Mouse (Mus musculus) megakaryocyte progenitor cell, adult 5-6 weeks (primary cell): ENCODE measurements at regions not wholly inside any gene's neighbourhood (a gene's known extent, or its start where the extent isn't known, plus 50 kb on each side); places are given as distances from the start of the nearest gene placed in this dataset.
A peak's percentile ranks its signal among the peaks of the same experiment; 100 is the strongest.

Experiments
- ATAC-seq: replicated peaks from 2 replicates; pipeline ENCODE4 v1.8.0; 2016; ENCODE audit warnings: mild to moderate bottlenecking, moderate TSS enrichment, inconsistent platforms; ENCODE audit not compliant: poor library complexity

DNA sequence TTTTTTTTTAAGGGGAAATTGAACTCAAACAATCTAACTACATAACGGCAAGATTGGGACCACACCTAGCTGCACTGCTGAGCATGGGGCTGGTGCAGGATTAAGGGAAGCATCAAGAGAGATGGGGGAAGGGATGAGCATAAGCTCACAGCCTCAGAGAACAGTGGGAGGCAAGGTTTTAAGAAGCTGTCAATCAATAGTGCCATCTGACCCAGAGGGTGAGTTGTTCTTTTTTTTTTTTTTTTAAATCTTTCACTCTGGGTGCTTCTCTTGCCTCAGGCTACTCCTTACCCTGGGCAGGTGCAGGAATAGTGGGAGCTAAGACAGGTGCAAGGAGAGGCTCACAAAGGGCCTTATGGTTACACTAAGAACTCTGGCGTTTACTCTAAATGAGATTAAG lies 176.9 kb upstream of the Klf7 start:
- no peak for ATAC-seq

DNA sequence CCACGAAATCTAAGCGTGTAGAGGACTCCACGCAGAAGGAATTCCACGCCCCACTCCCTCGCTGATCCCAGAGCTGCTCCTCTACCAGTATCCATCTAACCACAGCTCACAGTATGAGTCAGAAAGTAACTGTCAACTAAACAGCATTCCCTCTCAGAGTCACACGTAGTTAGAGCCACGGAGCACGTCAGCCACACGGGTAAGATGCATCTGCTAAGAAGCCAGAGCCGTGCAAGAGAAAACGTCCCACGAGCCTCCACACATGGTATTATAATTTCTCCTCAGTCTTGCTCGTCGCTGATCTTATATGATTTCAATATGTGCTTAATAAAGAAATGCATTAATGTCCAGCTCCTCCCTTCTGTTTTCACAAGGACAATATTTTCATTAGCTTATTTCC lies 176.1 kb upstream of the Klf7 start:
- no peak for ATAC-seq

DNA sequence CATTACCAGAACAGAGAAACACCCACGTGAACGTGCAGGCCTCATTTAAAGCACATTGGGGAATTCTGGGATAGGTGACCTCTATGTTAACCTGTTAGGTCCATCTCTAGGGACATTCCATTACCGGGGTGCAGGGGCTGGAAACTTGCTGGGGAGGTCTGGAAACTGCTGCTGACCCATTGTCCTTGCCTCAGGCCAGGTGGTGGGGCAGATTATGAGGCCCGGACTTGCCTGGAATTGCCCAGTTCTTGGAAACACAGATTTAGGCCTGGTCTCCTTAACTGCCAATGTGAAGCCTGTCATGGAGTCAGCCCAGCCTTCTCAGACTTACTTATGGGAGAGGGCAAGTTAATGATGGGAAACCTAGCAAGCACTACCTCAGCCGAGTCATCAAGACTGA lies 175.3 kb upstream of the Klf7 start:
- ATAC-seq: no peak

DNA sequence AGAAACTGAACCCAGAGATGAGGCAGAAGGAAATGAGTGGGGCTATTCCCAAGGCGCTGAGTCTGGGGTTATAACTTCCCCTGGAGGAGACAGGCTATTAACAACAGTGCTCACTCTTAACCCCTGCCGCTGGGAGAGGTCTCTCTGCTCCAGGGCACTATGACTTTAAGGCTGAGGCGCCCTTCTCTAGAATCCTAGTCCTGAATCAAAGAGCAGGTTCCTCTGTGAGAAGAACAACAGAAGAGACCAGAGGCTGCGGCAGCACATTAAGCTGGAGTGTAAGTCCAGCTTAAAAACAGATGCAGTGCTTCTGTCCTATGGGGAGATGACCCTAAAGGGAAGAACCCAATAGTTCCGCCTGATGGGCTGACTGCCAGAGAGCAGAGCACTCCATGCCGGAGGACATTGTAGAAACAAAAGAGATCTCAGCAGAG lies 173.4 kb upstream of the Klf7 start:
- ATAC-seq: peak; percentile 57

DNA sequence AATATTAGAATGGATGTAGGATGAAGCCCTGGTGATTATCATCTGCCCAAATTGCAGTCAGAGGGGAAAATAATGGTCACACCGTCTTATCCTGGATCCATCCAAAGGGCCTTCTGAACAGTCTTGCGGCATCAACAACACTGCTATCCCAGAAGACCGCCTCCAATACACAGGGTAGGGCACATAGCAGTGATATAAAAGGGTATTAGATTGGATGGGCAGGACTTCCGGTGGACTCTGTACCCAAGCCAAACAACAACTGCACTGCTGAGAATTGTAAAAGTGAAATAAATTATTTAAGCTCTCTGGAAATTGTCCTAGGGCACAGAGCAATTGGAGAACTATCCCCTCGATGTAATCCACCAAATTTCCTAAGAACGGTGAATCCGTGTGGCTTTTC lies 173.0 kb upstream of the Klf7 start:
- ATAC-seq: no peak; the same call in 1 of the 2 replicates

DNA sequence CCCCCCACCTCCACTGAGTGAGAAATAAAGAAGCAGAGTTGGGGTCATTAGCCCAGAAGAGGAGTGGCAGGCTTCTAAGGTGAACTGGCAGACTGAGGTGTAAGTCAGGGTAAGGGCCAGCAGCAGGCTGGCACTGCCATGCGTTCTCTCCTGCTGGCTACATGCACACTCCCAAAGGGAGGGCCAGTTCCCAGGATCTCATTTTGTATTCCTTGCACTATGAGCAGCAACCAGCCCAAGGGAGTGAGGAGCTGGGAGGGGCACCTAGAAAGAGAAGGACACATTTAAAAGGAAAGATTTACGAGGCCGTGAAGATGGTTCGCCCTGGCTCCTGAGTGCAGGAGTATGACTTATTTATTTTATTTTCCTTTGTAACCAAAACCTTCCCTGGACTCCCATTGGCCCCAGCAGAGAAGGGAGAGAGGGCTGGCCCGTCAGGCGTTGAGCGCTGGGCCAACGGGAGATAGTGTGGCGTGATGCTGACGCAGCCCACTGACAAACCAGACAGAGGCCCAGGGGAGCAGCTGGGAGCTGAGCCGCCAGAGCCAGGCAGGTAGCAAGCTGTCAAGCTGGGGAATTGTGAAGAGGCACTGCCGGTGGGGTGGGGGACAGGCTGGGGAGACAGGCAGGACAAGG lies 166.8 kb upstream of the Klf7 start:
- ATAC-seq: no peak

DNA sequence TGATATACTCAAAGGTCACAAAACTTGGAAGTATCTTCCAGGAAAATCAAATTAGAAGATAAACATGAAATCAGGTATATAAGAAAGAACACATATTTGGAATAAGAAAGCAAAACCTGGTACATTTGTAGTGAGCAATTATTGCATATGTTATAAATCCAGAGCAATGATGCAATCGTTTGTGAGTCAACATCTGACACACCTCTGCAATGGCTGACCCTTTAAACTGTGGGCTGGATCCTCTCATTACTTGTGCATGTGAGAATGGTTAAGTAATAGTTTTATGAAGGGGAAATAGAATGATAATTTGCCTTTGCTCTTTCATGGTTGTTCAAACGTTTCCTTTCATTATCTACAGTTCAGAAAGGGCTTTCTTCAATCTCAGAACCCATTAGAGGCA lies 165.0 kb upstream of the Klf7 start:
- no peak for ATAC-seq

DNA sequence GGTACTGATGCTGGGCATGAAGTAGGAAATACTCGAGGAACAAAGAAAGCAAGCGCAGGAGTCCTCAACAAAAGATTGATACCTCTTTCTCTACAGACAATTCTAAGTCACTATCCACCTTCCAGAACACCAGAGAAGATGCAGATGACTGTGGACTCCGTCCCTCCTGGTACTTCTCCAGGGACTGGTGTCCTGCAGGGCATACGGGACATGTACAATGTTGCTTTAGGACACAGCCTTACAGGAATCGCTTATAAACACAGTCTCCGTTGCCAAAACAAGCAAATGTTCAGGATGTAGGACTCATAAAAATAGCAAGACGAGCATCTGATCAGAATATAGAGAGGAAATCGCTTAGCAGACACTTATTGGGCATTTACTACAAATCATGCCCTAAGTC lies 162.6 kb upstream of the Klf7 start:
- no peak for ATAC-seq

DNA sequence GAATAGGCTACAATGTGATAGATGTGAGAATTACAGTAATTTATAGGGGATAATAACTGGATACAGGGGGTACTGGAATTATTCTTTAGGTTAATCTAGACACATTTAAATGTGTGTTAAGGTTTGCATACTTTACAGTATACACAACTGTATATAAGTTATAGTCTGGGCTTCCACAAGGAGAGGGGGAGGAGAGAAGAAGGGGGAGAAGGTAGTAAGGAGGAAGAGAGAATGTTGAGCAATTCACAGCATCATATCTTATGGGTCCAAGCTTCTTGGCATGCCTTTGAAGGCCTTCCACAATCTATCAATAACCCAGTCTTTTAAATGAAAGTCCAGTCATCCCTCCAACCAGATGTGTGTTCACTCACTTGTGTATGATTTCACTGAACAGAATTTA lies 153.8 kb upstream of the Klf7 start:
- ATAC-seq: no peak

DNA sequence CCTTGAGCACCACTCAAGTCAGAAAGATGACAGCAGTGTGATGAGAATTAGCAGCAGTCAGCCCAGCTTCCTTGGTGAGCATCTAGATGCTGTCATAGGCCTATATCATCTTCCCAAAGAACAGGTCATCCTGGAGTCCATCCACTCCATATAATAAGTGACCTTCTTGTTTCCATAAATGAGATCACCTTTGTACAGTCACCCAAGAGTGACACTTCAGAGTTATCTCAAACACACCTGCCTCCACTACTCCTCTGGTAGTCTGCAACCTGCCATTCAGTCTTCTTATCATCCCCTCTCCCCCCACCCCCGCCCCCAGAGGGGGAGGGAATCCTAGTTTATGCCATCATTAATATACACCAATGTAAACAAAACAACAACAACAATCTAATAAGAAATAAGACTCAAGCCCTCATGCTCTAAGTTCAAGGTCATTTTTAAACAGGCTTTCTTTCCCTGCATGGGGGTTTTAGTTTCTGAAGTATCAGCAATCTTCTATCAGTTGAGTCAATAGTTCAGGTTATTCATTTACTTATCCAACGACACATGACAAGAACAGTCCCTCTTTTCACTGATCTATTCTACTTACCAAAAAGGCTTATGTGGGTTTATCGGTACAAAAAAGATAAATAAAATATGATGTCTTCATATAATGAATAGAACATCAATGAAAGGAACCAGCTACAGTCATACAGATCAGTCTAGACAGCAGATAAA lies 153.2 kb upstream of the Klf7 start:
- no peak for ATAC-seq

DNA sequence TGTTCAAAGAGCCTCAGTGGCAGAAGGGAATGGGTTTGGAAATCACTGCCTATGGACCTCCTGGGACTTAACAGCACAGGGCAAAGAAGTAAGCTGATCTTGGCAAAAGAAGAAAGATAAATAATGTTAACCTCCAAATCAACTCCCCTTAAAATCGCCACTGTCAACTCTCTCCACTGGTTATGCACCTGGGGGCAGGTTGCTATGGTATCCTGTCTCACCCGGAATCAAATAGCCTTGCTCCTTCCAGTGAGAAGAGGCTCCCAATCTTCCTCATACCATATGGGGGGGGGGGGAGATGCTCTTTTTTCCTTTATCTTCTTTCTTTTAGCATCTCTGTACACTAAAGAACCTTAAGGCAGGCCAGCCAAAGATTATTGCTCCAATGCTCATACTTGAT lies 135.2 kb upstream of the Klf7 start:
- no peak for ATAC-seq

DNA sequence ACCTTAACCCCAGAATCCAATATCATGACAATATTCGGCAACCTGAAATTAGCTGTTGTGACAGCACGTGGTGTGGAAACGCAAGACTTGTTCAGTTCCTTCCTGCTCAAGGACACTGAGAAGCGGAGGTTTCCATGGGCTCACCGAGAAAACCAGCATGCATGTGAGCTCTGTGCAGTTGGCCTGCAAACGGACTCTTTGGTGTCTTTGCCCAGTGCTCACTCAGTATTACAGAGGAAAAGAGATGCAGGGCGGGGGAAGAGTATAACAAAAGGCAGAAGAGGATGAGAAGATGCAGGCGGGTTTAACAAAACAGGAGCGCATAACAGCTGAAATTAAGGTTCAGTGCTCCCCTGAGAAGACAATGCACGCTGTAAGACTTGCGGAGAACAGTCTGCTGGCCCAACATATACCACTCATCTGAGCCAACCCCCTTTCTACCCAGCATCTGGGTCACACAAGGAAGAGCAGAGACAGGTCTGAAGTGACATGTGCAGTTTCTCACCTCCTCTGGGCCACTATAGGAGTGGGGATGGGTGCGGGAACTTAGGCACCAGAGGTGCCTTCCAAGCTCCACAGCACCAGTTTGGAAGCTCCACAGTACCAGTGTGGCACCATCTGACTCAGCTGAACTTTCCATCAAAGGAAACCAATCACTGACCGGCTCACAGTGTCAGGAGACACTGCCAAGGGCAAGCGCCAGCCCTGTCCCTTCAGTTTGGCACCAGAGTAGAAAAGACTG lies 133.6 kb upstream of the Klf7 start:
- no peak for ATAC-seq

DNA sequence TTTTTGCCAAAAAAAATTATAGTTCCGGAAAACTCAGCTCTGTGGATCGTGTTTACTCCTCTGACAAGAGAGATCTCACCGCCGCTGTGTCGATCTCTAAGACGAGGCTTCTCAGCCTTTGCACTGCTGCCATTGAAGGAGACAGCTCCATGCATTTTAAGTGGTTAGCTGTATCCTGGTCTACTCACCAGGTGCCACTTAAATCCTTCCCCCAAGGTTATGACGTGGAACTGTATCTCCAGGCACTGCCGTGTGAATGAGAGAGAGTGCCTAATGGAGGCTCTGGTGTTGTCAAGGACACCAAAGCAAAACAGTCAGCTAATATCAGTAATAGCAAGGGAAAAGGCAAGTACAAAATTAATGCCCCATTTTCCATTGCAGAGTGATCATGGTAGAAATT lies 132.6 kb upstream of the Klf7 start:
- no peak for ATAC-seq

DNA sequence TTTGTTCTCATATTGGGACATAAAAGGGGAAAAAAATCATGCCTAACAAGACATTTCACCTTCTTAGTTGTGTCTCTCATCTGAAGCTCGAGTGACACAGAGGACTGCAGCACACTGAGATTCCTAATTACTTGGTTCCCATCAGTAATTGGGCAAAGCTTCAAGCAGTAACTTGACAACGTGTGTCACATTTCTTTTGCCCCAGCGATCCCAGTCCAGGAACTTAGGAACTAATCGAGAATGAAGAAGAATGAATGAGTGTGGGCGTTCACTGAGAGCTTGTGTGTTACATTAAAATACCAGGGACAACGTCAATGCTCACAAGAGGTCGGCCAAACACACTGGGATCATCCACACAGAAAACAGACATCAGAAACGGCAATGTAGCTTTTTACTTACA lies 131.9 kb upstream of the Klf7 start:
- no peak for ATAC-seq

DNA sequence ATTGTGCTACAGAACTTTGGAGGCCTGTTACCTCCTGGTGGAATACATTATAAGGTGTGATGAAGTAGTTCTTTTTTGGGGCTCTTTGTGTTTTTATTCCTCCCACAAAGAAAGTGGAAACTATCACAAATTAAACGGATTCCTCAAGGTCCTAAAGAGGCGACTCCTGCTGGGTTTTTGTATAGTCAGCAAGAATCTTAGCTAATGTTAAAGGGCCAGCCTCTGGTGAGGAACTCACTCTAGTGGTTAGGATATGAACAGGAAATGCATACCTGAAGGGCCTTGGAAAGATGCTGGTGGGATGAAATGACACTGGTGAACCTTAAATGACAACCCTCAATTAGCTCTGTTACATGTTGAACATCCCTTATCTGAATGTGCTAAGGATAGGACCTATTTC lies 120.3 kb upstream of the Klf7 start:
- no peak for ATAC-seq

DNA sequence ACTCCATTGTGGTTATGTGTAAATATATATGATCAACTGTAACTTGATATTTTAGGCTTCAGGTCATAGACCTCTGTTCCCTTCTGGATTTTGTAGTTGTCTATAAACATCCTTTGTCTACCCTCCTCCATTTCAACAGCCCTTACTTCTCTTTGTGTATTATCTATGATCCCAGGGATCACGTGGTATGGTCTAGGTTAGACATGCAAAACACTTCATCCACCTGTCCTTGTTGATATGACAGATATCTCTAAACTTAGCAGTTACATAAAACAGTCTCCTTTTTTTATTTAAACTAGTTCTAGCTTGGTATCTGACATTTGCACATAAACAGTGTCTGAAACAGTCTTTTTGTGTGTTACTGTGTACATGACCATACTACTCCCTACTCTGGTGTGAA lies 107.6 kb upstream of the Klf7 start:
- peak; percentile 34; the same call in 1 of the 2 replicates for ATAC-seq

DNA sequence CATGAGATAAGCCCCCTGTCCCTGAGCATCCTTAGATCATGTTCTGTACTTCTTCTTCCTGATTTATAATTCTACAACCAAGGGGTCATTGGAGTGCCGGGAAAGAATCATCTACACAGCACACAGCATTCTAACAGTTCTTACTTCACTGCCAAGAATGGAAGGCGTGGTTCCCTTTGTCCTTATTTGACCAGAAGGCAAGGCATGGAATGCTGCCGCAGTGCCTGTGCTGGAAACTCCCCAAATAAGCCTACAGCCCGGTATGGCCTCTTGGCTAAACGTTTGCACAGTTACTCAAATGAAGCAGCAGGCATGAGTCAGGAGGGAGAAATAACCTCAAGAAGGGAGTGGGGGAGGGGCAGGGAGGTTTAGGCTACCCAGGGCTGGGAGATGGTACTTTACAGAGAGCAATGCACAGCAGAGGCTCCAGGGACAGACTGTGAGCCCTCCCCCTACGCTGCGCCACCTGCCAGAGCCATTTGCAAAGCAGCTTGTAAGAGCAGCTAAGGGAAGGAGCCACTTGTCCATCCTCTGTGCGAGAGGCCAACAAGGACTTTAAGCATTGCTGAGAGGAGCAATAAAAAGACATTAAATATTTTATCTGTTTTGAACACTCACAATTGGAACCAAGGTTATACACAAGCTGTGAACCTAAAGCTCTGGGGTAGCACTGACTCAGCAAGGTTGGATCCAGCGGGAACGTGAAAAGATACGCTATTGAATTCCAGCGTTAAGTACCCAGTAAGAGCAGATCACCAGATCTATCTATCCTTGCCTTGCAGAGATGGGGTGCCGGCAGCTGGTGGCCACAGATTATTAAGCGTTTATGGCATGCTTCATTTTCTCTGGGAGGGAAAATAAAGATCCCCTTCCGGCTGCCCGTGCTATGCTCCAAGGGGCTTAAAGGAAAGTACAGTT lies 104.2 kb upstream of the Klf7 start:
- 0 out of 2 replicates have a peak, but pooled peaks have one; percentile 8 for ATAC-seq

DNA sequence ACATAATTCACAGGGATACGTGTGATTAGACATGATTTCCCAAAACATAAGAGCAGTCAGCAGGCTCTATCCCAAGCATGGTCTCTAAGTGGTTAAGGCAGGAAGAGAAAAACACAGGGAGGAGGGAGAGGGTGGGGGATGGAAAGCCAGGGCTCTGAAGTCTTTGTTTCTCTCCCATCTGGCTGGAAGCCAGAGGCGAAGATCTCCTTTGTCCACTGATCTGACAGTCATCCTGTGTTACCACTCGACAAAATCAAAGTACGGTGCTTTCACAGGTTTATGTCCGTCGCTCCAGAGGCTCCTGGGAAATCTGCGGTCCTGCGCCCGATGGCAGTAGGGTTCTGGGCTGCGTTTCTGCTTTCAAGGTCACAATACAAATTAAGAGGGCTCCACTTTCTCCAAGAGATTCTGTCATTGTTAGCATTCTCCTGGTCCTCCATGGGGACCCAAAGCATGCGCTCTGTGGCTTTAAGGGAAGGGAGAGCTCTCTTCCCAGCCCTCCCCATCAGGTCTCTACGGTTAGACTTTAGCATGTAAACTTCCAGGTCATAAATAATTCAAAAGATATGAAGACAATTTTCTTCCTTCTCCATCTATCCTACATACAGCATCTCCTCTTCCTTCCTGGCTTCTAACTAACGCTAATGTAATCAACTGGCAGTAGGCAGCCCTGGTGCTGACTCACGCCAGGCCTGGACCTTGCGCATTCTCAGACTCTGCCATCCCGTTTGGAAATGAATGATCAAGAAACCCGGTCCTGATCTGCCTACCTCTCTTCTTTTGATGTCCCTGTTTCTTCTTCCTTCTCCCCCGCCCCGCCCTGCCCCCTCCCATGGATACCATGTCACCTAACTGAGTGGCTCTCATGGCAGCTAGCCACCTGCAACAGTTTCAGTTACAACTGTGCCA lies 102.0 kb upstream of the Klf7 start:
- no peak for ATAC-seq

DNA sequence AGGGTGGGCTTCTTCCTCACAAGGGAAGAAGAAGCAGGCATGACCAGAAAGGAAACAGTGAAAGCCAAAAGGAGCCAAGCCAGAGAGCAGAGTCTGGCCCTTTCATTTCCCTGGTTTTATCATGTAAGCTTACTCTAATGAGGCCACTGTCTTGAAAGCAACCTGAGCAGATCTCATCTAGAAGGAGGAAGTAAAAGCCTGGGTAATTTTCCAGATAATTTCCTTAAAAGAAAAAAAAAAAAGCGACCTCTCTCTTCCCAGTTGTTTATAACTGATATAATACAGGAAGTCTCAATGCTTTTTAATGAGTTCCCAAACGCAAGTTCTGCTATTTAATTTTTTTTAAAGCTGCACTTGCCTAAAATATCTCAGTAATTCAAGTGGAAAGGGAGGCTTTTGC lies 100.4 kb upstream of the Klf7 start:
- 0 out of 2 replicates have a peak, but pooled peaks have one; percentile 7 for ATAC-seq

DNA sequence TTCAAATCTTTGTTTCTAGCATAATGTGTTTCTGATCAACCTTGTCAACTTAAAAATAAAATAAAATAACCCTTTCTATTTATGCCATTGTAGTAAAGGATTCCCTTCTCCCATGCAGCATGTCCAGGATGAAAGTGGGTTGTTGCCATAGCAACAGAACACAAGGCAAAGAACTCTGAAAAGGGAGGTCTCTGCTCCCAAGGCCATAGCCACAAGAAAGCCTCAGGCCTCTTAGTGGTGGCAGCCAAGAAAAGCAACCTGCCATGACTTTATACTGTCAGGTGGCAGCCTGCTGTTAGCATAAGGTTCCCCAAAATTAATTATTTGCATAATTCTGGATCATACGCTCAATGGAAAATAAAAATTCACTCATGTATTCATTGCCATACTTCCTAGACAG lies 98.4 kb upstream of the Klf7 start:
- no peak for ATAC-seq
